Mouse (Mus musculus) megakaryocyte, adult 5-6 weeks (primary cell): ENCODE results near the gene Zer1. TPM values are rescaled to one million over a fixed set of nuclear protein-coding genes. Genes with fewer than 3 reads are reported as not detected.
"Not testable (repeated sequence)": the region's sequence is repeated elsewhere in the genome, so short reads cannot be mapped to it uniquely, and the experiment has no call there.

Experiments
- ATAC-seq: 2 replicates; pipeline ENCODE4 v1.8.0; 2016; ENCODE audit warnings: mild to moderate bottlenecking, inconsistent platforms; ENCODE audit not compliant: poor library complexity, severe bottlenecking
- total RNA-seq, 2 experiments: library from RNA; stranded (forward) in 1 of 2; stranded (reverse) in 1 of 2; fragments of 153-499, 151-499 nt in 1 of 2; fragments of 221-1000, 200-1000 nt in 1 of 2; gene quantifications; 2 replicates each; pipeline versions ENCODE4 v1.2.3 to v1.2.4; 2015 to 2017

Gene Zer1
- total RNA-seq, 2 experiments from 2014 or later: 8.7 to 11.7 TPM

- no peak for ATAC-seq
Measured at GRCm38 (mm10) chr2:30056736-30057135, 67.6 kb downstream of the Zer1 start.

GRCm38 (mm10) chr2:30055310-30055709, 69.1 kb downstream of the Zer1 start:
- ATAC-seq: not testable (repeated sequence)

- ATAC-seq: no peak
Measured at GRCm38 (mm10) chr2:30051992-30052761, 72.2 kb downstream of the Zer1 start.

DNA sequence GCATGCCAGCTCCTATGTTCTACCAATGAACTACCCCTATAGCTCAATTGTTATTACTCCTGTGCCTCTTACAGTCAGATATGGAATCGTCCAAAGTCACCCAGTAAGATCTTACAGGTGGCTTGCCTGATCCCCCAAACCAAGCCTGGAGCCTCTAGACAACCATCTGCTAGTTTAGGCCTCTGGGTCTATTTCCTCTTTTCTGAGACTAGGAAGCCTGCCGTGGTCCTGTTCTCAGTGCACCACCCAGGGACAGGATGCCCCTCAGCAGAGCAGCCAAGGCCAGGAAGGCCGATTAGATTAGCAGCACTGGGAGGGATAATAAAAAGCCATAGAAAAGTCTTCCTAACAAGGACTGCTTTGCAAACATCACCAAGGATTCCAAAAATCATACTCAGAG, 74.6 kb downstream of the Zer1 start:
- ATAC-seq: no peak

- peak; percentile 99 for ATAC-seq
Measured at GRCm38 (mm10) chr2:30048699-30049388, 75.5 kb downstream of the Zer1 start, which contains the start of gene Wdr34. TSS of gene Wdr34 (minus strand) at chr2:30048881.

DNA sequence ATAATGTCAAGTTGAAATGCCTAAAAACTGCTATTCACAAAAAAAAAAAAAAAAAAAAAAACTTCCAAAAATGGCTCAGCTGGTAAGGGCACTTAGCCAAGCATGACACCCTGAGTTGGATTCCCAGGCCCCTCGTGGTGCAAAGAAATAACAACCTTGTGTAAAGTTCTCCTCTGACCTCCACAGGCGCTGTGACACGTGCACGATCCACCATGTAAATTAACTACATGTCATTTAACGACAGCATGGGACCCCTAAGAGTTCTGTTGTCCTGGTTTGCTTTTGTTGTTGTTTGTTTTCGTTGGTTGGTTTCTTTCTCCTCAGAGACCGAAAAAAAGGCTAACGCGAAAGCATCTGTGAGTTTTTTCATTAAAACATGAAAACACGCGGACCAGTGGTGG, 76.3 kb downstream of the Zer1 start:
- ATAC-seq: no peak

Other genes starting within 250 kb of the Zer1 start
- 28.2 and 29.9 TPM in 2 replicates for gene Odf2, start 235.4 kb downstream of the Zer1 start, total RNA-seq (2015)
- gene Odf2, start 235.4 kb downstream of the Zer1 start, total RNA-seq (2017): 85.0 and 88.4 TPM in 2 replicates
- 17.5 and 18.4 TPM in 2 replicates for gene Gle1, start 189.2 kb downstream of the Zer1 start, total RNA-seq (2015)
- gene Gle1, start 189.2 kb downstream of the Zer1 start, total RNA-seq (2017): 44.2 and 54.7 TPM in 2 replicates
- gene Sptan1, start 159.0 kb downstream of the Zer1 start, total RNA-seq (2015): 59.3 and 72.4 TPM in 2 replicates
- gene Sptan1, start 159.0 kb downstream of the Zer1 start, total RNA-seq (2017): 131 and 136 TPM in 2 replicates
- 0.91 and 1.2 TPM in 2 replicates for gene Wdr34, start 75.7 kb downstream of the Zer1 start, total RNA-seq (2015)
- gene Wdr34, start 75.7 kb downstream of the Zer1 start, total RNA-seq (2017): 1.8 and 5.7 TPM in 2 replicates
- gene Set, start 67.2 kb downstream of the Zer1 start, total RNA-seq (2015): 160 and 167 TPM in 2 replicates
- gene Set, start 67.2 kb downstream of the Zer1 start, total RNA-seq (2017): 634 and 647 TPM in 2 replicates
- gene Pkn3, start 46.9 kb downstream of the Zer1 start, total RNA-seq (2015): 3.0 and 4.8 TPM in 2 replicates
- gene Pkn3, start 46.9 kb downstream of the Zer1 start, total RNA-seq (2017): 7.0 and 9.1 TPM in 2 replicates
- 20.3 and 24.6 TPM in 2 replicates for gene Zdhhc12, start 30.9 kb downstream of the Zer1 start, total RNA-seq (2015)
- 8.2 and 10.7 TPM in 2 replicates for gene Zdhhc12, start 30.9 kb downstream of the Zer1 start, total RNA-seq (2017)
- gene Tbc1d13, start 9.2 kb upstream of the Zer1 start, total RNA-seq (2015): 21.2 and 25.8 TPM in 2 replicates
- gene Tbc1d13, start 9.2 kb upstream of the Zer1 start, total RNA-seq (2017): 36.5 and 50.0 TPM in 2 replicates
- gene Endog, start 46.9 kb upstream of the Zer1 start, total RNA-seq (2015): 2.3 and 4.1 TPM in 2 replicates
- gene Endog, start 46.9 kb upstream of the Zer1 start, total RNA-seq (2017): 2.9 and 4.0 TPM in 2 replicates
- gene Spout1, start 53.9 kb upstream of the Zer1 start, total RNA-seq (2015): 5.4 and 5.5 TPM in 2 replicates
- 8.5 and 11.7 TPM in 2 replicates for gene Spout1, start 53.9 kb upstream of the Zer1 start, total RNA-seq (2017)
- 1.5 and 2.3 TPM in 2 replicates for gene Kyat1, start 81.3 kb upstream of the Zer1 start, total RNA-seq (2015)
- gene Kyat1, start 81.3 kb upstream of the Zer1 start, total RNA-seq (2017): 3.3 and 5.0 TPM in 2 replicates
- gene Lrrc8a, start 113.1 kb upstream of the Zer1 start, total RNA-seq (2015): 17.9 and 18.4 TPM in 2 replicates
- gene Lrrc8a, start 113.1 kb upstream of the Zer1 start, total RNA-seq (2017): 10.5 and 13.0 TPM in 2 replicates
- gene Gm28035, start 116.0 kb upstream of the Zer1 start, total RNA-seq (2015): 0.04 TPM in 1 of 2 replicates, not detected in the other
- not detected in 2 replicates for gene Gm28035, start 116.0 kb upstream of the Zer1 start, total RNA-seq (2017)
- gene Phyhd1, start 141.6 kb upstream of the Zer1 start, total RNA-seq (2015): 3.3 and 3.8 TPM in 2 replicates
- gene Phyhd1, start 141.6 kb upstream of the Zer1 start, total RNA-seq (2017): 1.3 and 1.8 TPM in 2 replicates
- 4.0 TPM in 1 of 2 replicates, not detected in the other for gene Gm28038, start 156.5 kb upstream of the Zer1 start, total RNA-seq (2015)
- not detected in 2 replicates for gene Gm28038, start 156.5 kb upstream of the Zer1 start, total RNA-seq (2017)
- 5.5 and 6.6 TPM in 2 replicates for gene Dolk, start 161.7 kb upstream of the Zer1 start, total RNA-seq (2015)
- gene Dolk, start 161.7 kb upstream of the Zer1 start, total RNA-seq (2017): 10.1 and 13.0 TPM in 2 replicates
- gene Nup188, start 161.8 kb upstream of the Zer1 start, total RNA-seq (2015): 16.4 and 18.7 TPM in 2 replicates
- 11.1 and 13.2 TPM in 2 replicates for gene Nup188, start 161.8 kb upstream of the Zer1 start, total RNA-seq (2017)
- 14.9 and 16.5 TPM in 2 replicates for gene Sh3glb2, start 234.8 kb upstream of the Zer1 start, total RNA-seq (2015)
- 20.4 and 24.3 TPM in 2 replicates for gene Sh3glb2, start 234.8 kb upstream of the Zer1 start, total RNA-seq (2017)
- 2.0 and 2.1 TPM in 2 replicates for gene Miga2, start 239.6 kb upstream of the Zer1 start, total RNA-seq (2015)
- 2.7 and 5.2 TPM in 2 replicates for gene Miga2, start 239.6 kb upstream of the Zer1 start, total RNA-seq (2017)